Mouse (Mus musculus) left cerebral cortex, postnatal 4 days (tissue): ENCODE data around the gene Nrp1. TPM values are rescaled to one million over a fixed set of nuclear protein-coding genes. Genes with fewer than 3 reads are reported as not detected.

ENCODE experiments used
- DNase-seq: peaks from one replicate; pipeline ENCODE4 v3.0.0-alpha.2; 2022
- intact Hi-C: fragments of 180-260 bp; cut with DNase I; formaldehyde crosslinking; loops from one replicate; pipeline ENCODE4 v1.15.1; 2025
- total RNA-seq, 2 experiments: library from RNA; stranded (reverse); gene quantifications; 2 replicates each; pipeline ENCODE4 v1.2.3; 2021

Nrp1 gene
- total RNA-seq, 2 experiments from 2014 or later: 53.6 to 63.6 TPM

DNA sequence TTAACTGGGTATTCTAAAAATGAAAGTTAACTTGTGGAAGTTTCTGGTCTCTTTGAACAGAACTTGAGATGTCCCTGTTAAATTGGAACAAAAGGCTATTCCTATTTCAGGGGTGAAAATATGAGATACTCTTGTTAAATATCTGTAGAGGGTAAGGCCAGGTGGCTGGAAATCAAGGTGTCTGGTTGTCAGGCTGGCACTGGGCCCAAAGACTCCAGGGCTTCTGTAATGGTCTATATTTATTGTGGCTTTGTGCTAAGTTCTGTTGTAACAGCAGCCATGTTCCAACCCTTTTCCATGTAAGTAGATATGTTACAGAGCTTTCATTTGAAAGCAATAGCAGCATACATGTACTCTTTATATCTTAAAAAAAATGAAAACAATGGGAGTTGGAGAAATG lies 103.3 kb downstream of the Nrp1 start:
- DNase-seq: no peak
- intact Hi-C loops: no loop called here

DNA sequence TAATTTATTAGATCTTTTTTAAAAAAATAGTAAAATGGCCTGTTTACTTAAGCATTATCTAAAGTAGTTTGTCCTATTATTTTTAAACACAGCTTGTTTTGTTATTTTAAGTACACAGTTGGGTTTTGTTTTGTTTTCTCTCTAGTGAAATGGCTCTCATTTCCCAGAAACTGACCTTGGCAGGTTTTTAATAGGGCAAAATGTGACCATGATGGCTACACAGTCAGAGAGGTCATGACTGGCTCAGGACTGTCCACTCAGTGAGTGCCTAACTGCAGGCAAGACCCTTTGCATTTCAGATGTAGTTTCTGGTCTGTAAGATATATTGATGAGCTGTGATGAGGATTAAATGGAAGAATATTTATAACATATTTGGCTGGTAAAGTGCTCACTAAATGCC lies 104.8 kb downstream of the Nrp1 start:
- no peak for DNase-seq
- intact Hi-C loops: no loop called here

DNA sequence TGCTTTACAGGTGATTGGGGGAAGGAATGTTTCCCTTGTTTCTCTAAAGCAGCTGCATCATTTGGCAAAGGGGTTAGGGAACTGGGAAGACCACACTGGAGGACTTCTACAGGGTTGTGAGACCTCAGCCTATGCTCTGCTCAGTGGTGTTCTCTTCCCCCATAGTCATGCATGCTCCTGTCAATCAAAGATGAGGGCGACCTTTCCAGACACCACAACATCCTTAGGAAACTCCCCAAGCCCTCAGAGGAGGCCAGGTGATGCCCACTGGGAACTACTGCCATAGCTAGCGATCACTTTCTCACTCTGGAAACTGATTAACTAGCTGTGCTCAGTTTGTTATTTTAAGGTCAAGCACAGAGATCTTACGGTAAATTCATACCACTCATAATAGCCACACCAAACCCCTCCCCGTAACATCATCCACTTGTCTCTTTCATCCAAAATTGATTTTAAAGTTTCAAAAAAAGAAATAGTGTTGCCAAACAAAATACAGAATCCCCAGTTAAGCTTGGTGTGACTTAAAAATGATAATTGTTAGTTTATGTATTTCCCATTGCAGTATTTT lies 105.7 kb downstream of the Nrp1 start:
- DNase-seq: no peak
- intact Hi-C loops: no loop called here

DNA sequence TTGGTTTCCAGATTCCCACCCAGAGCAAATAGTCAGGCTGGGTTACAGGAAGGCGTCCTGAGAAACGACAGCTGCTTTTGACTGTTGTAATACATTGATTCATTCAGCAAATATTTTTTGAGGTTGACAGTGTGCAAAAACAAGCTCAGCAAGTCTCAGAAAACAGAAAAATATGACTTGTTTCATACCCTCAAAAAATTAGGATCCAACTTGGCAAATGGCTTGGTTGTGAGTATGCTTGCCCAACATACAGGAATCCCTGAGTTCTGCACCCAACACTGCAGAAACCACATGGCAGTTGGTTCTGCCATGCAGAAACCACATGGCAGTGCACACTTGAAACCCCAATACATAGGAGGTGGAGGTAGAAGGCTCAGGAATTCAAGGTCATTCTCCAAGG lies 107.1 kb downstream of the Nrp1 start:
- DNase-seq: no peak
- intact Hi-C loops: no loop called here

DNA sequence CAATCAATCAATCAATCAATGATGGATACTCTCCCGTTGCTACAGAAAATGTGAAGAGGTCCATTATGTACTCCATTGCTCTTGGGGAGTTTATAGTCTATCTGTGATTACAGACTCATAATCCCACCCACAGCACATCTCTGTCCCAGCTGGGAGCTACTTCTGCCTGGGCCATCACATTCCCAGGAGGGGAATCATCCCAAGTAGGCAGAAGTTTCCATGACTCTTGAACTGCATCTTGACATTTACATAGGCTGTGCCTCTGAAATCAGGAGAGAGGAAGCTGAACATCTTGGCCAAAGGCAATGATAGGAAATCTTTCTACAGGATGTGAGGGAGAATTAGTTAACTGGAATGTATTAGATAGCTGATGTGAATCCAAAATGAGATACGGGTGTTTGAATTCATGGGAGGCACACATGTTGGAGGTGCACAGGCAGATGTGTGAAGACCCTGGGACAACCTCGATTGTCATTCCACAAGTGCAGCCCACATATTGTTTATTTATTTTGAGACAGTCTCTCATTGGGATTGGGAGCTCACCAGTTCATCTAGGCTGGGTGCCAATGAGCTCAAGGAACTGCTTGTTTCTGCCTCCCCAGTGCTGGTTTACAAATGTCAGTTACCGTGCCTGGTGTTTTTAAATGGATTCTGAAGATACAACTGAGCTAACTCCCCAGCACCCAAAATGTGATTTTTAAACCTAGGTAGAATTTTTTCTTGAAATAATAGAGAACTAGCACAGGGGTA lies 108.5 kb downstream of the Nrp1 start:
- intact Hi-C loops: no loop called here
- no peak for DNase-seq

DNA sequence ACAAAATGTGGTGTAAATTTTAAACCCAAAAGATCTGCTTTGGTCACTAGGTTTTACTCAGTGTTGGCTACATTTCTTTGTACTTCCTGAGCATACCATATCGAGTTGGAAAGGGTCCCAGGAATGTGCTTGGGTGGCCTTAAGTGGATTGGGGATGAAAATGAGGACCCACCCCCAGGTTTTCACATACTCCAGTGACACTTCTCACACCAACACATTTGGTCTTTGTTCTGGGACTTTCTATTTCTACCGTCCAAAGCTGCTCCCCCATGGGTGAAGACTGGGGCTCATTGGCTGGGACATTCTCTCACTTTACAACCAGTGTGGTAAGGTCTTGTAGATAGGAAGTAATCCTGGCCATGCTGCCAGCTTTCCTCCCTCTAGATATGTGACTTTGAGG lies 111.7 kb downstream of the Nrp1 start:
- DNase-seq: no peak
- intact Hi-C loops: no loop called here

DNA sequence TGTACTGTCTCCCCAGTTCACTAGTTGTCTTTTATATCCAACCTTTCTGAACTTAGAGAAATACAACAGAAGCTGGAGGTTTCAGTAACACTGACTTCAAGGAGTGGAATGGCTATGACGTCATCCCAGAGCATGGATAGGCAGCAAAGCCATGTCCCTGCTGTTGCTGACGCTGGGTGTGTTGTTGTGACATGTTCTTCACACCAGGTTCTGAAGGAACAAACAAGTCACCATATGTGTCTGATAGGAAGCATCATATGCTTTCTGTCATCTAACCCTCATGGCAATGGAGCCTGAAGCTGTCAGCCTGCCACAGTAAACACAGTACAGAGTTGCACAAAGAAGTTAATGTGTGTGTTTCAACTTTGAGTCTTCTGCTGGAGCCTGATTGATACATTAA lies 112.8 kb downstream of the Nrp1 start:
- intact Hi-C loops: no loop called here
- DNase-seq: no peak

DNA sequence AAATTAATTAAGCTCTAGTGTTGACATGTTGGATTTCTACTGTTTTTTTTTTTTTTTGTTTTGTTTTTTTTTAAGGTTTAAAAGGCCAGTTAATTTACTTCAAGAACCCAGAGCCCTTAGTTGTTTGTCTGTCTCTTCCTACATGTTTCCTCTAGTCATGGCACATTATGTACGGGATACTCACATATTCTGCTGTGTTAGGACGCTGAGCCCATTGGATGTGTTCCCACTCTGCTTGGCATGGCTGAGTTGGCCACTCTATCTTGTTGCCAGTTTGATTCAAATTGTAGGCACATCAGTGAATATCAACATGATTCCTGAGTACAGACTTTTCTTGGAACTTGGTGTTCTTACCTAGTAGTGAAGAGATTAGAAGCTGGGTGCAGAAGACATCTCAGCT lies 114.5 kb downstream of the Nrp1 start:
- intact Hi-C loops: no loop called here
- DNase-seq: peak; percentile 34

DNA sequence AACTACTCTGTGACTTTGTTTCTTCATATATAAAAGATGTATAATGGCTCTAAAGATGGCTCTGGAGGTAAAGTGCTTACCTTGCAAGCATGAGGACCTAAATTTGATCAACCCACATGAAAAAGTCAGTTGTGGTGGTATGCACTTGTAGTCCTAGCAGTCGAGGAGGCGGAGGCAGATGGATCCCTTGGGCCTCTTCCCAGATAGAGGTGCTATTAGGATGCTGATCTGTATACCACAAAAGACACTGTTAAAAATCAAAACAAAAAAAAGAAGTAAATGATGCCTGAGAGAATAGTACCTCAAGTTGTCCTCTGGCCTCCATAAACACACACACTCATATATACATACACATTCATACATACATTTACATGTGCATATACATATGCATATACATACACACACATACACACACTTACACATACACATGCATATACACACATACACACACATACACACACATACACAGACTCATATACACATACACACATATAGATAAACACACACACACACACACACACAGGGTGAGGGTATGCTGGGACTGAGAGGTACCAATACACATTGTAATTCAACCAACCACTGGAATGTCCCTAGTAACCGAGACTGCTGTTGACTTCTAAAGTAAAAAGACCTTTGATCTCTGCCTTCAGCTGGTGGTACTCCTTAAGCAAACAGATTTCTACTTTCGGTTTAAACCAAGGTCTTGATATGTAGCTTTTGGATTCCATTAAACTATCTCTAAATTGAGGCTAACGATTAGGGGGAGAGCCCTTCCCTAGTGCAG lies 115.2 kb downstream of the Nrp1 start:
- intact Hi-C loops: no loop called here
- no peak for DNase-seq

DNA sequence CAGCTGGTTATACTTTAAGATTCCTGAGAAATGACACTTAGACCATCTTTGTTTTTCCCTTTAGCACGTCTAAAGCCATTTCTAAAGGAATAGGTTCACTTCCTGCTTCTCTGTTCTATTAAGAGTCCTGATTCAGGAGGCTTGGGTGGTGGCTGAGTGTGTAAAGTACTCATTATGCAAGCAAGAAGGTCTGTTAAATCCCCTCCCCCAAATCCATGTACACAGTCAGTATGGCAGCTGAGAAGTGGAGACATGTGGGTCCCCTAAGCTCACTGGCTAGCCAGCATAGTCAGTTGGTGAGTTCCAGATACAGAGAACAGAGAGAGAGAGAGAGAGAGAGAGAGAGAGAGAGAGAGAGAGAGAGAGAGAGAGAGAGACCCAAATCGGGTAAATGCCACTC lies 116.2 kb downstream of the Nrp1 start:
- DNase-seq: no peak
- intact Hi-C loops: no loop called here

DNA sequence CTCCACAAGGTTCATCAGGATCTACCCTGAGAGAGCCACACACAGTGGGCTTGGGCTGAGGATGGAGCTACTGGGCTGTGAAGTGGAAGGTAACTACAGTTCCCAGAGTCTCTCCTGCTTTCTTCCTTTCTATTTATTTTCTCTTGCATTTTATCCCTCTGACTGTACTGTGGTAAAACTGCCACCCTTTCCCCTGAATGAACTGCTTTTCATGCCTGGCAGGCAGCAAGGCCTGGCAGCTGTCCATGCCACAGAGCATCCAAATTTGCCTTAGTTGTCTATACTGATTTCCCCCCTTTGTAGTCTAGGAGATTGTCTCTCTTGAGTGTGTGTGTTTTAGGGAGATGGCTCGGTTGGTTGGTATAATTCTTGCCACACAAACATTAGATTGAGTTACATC lies 117.8 kb downstream of the Nrp1 start:
- peak; percentile 43 for DNase-seq
- intact Hi-C loops: no loop called here

DNA sequence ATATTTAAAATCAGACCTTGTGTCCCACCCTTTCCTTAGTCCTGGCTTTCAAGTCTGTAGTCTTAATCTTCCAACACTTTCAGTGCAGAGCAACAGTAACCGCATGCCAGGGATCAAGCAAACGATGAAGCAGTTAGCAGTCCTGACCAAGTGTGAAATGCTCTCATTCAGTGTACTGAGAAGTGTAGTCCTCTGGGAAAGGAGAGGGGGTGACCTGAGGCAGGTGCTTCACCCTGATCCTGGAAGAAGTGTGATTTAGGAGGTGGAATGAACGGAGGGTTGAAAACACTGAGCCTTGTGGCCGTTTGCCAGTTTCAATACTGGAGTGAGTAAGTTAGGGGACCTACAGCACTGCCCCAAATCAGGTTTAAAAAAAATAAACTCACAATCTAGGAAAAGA lies 119.6 kb downstream of the Nrp1 start:
- DNase-seq: no peak
- intact Hi-C loops: no loop called here

DNA sequence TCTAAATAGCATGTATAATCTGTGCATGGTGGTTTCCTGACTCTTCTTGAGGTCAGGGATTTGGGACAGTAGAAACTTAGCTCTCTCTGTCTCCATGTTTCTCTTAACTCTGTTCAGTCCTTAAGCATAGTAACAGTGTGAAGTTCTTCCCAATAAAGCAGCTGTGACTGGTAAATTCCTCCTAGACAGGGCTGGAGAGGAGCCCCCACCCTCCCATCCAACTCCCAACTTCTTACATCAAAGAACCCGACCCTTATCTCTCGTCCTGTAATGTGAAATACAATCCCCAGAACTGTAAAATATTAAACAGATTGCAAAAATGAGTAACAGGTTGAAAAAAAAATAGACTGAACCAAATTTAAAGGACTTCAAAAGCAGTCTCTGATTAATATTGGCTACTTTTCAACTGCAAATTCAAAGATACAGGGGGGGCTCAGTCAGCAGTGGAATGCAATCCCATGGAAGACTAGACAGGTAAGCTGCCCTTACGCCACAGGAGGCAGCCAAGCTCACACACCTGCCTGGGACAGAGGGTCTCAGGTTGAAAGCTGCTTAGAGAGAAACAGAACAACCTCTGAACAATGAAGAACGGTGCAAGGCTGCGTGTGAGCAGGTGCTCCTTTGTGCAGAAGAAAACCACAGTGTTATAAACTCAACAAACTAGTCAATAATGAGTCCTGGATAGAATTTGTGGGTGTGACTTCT lies 121.1 kb downstream of the Nrp1 start:
- intact Hi-C loops: no loop called here
- DNase-seq: no peak

DNA sequence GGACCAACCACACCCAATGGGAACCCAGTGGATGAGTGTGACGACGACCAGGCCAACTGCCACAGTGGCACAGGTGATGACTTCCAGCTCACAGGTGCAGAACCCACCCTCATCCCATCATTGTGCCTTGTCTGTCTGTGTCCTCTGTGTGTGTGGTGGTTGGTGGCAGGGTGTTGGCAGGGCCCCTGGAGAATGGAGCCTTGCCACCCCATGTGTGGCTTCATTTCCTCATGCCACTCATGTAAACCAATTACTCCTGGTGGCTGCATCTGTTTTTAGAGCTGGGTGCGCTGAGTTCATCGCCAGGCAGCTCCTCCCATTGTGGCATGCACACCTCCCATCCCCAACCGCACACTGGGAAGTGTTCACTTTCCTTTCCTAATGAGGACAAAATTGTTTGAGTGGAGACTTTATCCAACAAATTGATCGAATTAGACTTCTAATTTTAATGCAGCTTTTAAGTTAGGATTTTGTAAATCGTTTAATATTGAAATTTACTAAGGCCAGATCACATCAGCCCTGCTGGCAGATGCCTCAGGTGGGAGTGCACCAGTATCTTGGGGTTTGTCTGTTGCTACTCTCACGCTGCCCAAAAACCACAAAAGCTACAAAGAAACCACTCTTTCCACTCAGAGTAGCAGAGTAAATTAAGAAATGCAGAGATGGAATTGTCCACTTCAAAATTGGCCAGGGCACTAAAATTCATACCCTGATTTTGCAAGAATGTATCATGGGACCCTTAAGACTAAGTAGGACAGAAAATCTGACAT lies 122.7 kb downstream of the Nrp1 start:
- DNase-seq: no peak
- intact Hi-C loops: no loop called here

DNA sequence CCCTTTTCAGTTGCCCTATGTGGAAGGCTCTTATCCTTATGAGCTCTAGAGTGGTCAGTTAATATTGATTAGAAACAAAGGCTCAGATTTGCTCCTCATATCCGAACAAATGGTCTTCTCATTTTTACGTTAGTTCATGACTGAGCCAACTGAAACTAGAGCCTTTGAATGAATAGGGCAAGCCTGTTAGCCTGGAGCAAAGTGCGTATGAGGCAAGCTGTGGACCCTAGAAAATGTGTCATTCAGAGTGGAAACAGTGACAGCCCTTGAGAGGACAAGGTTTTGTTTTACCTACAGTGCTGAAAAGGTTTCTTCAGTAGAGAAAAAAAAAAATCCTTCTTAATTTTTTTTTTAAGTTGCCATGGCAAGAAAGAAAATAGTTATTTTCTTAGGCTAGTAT lies 124.9 kb downstream of the Nrp1 start:
- intact Hi-C loops: no loop called here
- DNase-seq: no peak

DNA sequence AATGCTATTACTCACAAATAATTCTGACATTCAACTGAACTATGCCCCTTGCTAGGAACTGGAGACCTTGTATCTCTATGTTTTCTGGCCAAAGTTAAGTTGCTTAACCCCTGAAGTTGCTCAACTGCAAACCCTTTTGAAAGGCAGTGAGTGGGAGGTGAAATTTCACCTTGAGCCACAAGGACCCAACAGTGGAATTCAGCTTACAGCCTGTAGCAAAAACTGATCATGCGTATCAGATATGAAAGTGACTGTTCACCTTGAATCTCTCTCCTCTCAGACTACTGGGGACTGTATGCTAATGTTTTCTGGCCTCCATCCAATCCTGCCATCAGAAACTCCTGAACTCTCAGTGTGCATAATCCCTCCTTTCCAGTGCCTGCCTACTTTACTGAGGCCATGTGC lies 126.3 kb downstream of the Nrp1 start:
- no peak for DNase-seq
- intact Hi-C loops: no loop called here

DNA sequence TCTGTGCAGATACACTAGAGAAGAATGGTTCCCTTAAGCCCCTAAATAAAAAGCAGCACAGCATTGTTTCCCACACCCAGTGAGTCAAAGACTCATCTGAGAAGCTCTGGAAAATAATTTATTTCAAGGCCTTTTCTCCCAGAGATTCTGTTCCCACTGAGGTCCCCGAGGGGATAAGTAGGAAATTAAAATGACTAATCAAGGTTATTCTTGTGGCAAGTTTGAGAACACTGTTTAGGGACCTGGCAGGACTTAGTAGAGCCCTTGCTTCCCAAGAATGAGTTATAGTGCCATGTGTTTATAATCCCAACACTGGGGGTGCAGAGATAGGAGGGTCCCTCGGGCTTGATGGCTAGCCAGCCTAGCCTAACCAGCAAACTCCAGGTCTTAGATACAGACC lies 127.6 kb downstream of the Nrp1 start:
- intact Hi-C loops: no loop called here

DNA sequence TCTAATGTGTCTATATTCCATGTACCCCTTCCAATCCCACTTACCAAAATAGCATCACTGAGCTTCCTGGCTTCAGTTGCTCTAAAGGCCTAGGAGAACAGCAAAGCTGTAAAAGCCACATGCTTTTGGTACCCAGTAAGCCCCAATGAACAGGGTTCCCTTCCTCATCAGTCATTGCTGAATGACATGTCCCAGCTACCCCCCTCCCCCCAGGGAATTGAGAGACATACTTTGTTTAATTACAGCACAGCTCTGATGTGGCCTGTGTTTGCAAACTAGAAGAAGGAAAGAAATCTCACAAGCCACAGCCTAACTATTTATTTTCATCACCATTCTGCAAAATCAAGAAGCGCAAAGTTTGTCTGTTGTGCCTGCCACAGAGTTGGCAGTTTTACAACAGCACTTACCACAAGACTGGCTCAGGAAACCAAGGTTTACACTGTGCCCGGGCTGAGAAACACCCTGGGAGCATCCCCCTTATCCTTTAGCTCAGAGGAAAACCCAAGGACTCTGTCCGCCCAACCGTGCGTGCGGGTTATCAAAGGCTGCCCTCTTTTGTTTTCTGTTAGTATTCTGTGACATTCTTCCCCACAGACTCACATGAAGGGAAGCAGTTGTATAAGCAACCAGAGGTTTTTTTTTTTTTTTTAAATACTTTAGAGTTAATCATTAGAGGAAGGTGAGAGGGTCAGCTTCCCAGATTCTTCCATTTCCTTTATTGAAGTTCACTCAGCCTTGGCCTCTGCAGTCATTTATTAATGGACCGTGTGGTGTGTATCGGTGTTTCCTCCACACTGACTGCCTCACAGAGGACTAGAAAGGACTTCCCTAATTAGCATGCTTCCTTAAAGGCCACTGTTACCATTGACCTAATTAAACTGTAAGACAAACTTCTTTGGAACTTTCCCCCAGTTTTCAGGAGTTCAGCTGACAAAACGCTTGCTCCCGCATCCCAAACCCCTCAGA lies 129.8 kb downstream of the Nrp1 start:
- DNase-seq: no peak
- intact Hi-C loops: no loop called here

More for the DNA sequence above, 127.6 kb downstream of the Nrp1 start:
- DNase-seq: no peak

DNA sequence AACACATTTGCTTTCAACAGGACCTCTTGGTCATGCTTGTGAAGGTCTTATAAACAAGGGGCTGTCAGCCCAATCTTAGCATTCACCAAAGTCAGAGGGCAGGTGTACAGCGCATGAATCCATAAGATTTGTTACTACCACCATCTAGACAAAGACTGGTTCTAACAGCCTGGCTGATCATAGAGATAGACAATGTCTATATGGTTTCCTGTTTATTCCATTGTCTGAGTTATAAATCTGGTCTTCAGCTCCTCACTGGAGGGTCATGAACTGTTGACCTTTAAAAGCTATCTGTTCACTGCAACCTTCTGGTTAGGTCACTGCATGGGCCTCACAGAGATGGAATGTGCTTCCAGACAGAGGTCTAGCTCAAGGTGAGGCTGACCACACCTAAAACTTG lies 130.9 kb downstream of the Nrp1 start:
- intact Hi-C loops: no loop called here
- no peak for DNase-seq
